Mouse (Mus musculus) thymus, adult 18-20 months (tissue): ENCODE results near the gene Uchl3.

Experiments
- DNase-seq, 2 experiments: peaks; one replicate each; pipeline ENCODE4 v3.0.0; 2022; ENCODE audit warnings: mixed read lengths in 2 of 2

Uchl3 gene

DNA sequence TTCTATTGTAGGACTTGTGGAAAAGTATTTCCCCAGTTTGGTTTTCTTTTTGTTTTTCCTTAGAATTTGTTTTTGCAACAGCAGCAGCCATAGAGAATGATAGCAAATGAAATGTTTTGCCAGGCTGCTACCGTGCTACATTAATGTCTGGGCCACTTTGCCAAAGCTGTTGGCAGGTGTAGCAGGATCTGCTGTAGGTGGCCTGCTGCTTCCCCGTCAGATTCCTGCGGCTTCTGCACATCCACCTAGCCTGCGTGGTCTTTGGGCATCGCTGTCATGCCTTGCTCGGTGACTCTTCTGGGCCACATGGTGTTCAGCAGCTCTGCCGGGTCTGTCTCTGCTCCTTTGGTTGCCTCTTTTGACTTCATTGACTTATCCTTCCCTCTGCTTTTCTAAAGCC is 14.9 kb downstream of the Uchl3 start:
- no peak for DNase-seq

DNA sequence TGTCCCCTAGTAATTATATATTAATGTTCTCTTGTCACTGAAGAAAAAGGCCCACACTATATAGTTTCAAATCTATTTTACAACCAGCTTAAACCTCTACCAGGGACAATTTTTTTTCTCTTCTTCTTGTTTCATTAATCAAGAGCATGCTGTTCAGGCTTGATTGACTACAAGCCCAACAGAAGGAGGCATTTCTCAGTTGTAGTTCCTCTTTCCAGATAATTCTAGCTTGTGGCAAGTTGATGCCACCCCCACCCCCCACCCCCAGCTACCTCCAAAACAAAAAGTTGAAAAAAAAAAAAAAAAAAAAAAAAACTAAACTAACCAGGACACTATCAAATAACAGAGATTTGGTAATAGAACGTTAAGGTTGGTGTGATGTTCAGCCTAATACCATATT is 18.5 kb downstream of the Uchl3 start:
- DNase-seq = no peak

DNA sequence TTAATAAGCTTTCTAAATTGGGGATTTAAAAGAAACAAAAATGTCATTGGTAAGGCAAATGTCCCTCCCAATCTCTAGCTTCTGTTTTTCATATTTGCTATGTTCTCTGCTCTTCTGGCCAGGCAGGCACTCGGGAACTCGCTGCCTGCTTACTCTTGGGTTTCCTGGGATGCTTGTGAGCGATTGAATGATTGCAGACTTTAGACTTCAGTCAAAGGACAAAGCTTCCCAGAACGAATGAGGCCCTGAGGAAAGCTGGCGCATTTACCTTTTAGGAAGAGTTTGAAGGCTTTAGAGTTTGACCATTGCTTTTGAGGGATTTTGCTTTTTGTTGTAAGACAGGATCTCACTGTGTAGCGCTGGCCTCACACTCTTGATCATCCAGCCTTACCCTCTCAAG is 33.9 kb downstream of the Uchl3 start:
- DNase-seq = no peak

DNA sequence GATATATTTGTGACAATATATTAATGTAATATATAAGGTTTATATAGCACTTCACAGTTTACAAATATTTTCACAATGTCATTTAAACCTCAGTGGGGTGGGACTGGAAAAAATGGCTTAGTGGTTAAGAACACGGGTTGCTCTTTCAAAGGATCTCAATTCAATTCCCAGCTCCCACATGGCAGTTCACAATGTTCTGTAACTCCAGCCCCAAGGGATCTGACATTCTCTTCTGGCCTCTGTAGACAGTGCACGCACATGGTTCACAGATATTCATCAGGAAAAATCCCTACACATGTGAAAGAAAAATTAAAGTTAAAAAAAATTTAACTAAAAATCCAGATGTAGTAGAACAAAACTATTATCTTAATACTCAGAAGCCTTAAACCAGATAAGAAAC is 34.6 kb downstream of the Uchl3 start:
- no peak for DNase-seq

DNA sequence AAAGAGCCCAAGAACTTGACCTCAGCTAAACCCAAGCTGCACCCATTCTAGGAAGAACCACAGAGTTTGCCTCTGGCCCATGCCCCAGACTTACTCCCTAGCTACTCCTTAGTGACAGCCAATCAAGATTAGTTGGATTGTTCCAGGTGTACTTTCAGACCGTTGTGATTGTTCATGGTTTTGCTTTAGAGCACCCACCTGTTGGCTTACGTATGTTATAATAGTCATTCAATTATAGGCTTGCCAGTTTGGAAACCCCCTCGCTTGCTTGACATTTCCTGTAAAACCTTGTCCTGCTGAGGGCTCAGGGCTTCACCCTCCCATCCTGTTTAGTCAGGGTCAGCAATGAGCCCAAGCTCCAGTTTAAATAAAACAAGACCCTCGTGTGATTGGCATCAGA is 50.7 kb downstream of the Uchl3 start:
- no peak for DNase-seq

DNA sequence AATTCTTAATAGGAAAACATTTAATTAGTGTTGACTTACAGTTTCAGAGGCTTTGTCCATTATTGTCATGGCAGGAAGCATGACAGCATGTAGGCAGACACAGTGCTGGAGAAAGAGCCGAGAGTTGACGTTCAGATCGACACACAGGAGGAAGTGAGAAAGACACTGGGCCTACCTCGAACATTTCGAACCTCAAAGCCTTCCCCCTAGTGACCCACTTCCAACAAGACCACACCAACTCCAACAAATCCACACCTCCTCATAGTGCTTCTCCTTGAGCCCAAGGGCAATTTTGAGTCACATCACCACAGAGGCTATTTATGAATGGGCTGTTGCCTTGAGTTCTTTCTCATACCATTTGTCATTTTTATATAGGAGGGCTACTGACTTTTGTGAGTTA is 53.3 kb downstream of the Uchl3 start:
- DNase-seq = no peak

DNA sequence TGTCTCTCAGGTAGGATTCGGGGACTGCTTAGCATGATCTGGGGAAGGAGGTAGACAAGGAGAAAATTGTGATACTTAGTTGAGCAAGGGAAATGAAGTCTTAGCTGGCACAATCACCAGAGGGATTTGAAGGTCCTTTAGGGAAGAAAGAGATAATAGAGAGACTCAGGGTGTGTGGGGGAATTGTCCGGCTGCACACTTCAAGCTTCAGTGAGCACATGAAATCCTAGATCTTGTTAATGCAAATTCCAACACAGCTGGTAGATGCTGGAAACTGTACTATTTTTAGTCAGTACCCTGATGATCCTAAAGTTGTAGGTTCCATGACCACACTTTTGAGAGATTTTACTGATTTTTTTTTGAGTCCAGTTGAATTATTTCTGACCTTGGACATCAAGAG is 60.6 kb downstream of the Uchl3 start:
- no peak for DNase-seq

DNA sequence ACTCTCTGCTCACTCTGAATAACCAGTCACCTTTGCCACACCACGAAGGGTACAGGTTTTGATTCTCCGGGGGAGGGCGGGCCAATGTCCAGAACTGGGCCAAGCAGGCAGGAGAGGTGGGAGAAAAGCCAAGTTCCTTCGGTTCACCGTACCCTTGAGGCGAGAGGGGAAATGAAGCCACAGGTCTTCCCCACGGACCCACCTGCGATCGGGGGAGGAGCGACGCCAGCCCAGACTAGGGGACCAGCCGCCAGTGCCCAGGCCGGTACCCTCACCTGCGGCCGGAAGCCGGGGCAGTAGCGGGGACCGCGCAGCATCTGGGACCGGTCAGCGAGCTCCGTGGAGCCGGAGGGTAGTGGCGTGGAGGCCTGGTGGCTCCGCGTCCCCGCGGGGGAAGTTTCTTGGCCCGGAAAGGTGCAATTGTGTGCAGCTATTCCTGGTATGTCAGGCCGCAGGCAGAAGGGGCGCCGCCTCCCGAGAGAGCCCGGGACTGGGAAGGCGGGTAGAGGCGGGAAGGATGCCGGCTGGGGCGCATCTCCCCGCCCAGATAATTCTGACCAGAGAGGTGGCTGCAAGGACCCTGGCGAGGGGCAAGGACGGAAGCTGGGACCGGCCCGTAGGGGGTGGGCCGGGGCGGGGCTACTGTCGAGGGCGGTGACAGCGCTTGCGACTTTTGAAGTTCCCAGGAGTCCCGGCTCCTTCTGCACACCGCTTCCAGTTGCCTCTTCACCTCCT is 75.6 kb downstream of the Uchl3 start, which contains the start of the genes Gm9922 and Lmo7:
Gene Gm9922, minus strand, starts transcription at position 578 of the 735 bp plus-strand sequence.
Gene Lmo7, plus strand, starts transcription at position 721 of the 735 bp plus-strand sequence.
- DNase-seq = peak; percentile 10 to 22

DNA sequence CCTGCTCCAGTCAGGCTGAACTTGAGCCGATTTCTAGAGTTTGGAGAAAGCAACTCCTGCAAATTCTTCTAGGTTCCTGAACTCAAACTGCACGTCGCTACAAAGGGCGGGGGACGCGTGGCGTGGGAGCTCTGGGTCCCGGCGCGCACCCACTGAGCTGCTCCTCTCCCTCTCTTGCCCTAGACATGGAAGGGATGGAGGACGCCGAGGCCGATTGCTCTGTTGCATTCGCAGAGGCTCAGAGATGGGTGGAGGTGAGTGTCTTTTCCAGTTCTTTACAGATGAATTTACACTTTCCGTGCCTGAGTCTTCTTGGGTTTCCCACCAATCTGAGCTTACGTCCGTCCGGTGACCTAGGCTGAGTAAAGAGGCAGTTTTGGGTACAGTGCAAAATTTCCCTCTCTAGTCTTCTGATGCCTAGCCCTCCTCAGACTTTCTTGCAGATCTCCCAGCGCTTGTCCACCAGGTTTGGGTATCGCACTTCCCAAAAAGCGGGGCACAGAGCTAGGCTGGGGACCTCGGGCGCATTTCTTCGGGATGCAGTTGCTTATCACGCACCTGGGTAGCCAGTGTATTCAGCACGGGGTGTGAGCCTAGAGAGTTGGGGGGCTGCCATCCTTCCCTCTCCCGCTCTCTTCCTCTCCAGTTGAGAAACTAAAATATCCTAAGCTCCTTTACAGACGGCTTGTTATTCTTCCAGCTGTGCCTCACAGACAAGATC is 76.4 kb downstream of the Uchl3 start:
- no peak for DNase-seq

DNA sequence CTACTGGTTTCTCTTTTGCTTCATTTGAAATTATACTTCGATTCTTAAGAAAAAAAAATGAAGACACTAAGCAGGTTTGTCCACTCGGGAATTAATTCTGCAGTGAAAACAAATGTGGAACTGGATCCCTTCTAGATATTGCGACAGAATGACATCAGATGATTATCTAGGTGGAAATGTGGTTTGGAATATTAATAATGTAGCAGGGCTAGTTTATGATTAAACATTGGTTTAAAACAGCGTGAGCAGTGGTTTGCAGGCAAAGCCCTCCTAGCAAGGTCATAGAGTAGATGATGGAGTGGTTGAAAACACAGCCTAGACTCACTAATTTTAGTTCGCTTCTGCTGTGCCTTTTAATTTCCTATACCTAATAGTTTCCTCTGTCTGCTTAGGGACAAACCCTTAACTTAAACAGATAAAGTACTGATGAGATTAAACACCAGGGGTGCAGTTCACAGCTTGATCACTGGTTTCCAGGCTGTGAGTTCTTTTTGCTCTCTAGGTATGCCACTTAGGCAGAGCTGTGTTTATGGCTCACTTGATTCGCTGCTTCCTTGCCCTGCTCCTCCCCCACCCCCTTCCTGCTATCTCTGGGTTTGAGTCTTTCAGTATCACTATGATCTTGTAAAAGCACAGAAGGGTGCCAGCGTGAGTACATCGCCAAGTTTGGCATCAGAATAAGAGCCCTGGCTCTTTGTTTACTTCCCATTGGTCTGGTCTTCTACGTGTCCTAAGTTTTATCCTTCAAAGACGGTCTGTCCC is 80.0 kb downstream of the Uchl3 start:
- no peak for DNase-seq

DNA sequence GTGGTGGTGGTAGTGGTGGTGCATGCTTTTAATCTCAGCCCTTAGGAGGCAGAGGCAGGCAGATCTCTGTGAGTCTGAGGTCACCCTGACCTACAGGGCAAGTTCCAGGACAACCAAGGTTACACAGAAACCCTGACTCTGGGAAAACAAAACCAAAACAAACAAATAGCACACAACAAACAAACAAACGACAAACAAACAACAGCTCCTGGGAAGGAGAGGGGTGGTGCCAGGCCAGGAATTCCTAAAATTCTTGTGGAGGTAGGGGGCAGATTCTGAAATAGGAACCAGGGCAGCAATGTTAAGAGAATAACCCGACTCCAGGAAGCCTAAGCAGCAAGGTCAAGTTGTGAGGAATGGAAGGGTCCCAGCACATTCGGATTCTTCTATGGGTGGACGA is 83.7 kb downstream of the Uchl3 start:
- DNase-seq = no peak
